20 mouse cellular contexts compared by ENCODE assay signal in the genomic region with DNA sequence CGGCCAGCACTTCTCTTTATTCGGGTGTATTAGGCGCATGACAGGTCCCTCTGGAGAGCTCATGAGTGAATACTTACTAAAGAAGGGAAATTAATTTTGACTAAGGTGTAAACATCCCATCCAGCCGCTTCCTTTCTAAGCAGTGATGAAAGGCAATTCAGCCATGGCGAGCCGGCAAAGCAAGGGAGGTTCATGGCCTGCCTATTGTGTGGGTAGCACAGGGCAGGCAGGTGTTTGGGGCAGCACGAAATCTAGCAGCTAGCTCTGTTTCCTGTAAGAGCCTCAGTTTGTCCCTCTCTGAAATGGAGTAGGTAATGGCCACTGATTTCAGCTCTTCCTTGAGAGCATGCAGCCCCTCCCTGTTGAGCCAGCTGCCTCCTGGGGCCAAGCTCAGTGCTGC. TPM values are rescaled to one million over a fixed set of nuclear protein-coding genes. Genes with fewer than 3 reads are reported as not detected.
DNase-seq lines count a peak whose midpoint lies in the region; ATAC-seq and TF ChIP-seq lines count a peak whose summit lies in the region.
"Had no signal": no experiment of that assay in that cellular context is flagged by ENCODE, and none has a peak within 500 bp of the region (broad histone marks: within the 10 kb centered on the region; RNA-seq: fewer than 3 reads in every experiment).

No protein-coding gene starts in this region.

- DNase-seq in heart, postnatal 4 days: no peak
- no peak for DNase-seq in kidney, adult 2 months
- no peak for DNase-seq in kidney, postnatal 36 days
- no peak for DNase-seq in midbrain, embryonic 10.5 days (ENCODE audit: low spot score)
- DNase-seq in embryonic facial prominence, embryonic 14.5 days (ENCODE audit: low spot score): no peak
- DNase-seq in adrenal gland, postnatal 4 days (ENCODE audit: low spot score in 2 of 2): no peak
- DNase-seq: cerebellum, adult 8-10 months; gastrocnemius, postnatal 36 days; lung, postnatal 14 days; right cerebral cortex, adult 18-20 months; thymus, adult 2 months had no signal

- no peaks in the 10 kb centered on the region for H3K27me3 ChIP-seq in heart, embryonic 11.5 days (ENCODE audit: control insufficient read depth, insufficient read depth, low read length)
- no peaks in the 10 kb centered on the region for H3K27me3 ChIP-seq in kidney, adult 2 months (replicated peaks; ENCODE audit: control insufficient read depth, insufficient read depth, low read length)
- peaks cover 32% of the 10 kb centered on the region for H3K27me3 ChIP-seq in midbrain, embryonic 10.5 days (ENCODE audit: low read depth, poor library complexity, severe bottlenecking)
- 0 out of 2 replicates have a peak, but pooled peaks cover 2% of the 10 kb centered on the region for H3K27me3 ChIP-seq in midbrain, embryonic 15.5 days (replicated peaks)
- no peaks in the 10 kb centered on the region for H3K27me3 ChIP-seq in embryonic facial prominence, embryonic 14.5 days (replicated peaks; ENCODE audit: control insufficient read depth, insufficient read depth, low read length)
- H3K27me3 ChIP-seq: neural tube, embryonic 12.5 days had no signal

- no peak overlapping the region for H3K27ac ChIP-seq in heart, embryonic 11.5 days (ENCODE audit: low read depth, low read length)
- peak overlapping the region; percentile 39; the same call in 1 of the 2 replicates for H3K27ac ChIP-seq in kidney, adult 2 months (ENCODE audit: insufficient read depth, low read depth, low read length)
- peak overlapping the region; percentile 6; the same call in 1 of the 2 replicates for H3K27ac ChIP-seq in midbrain, embryonic 10.5 days (replicated peaks)
- H3K27ac ChIP-seq in midbrain, embryonic 15.5 days: no peak overlapping the region
- no peak overlapping the region for H3K27ac ChIP-seq in embryonic facial prominence, embryonic 14.5 days (replicated peaks; ENCODE audit: low read depth, low read length)
- H3K27ac ChIP-seq: midbrain, embryonic 12.5 days; neural tube, embryonic 12.5 days had no signal

- ATAC-seq in heart, embryonic 11.5 days (replicated peaks; ENCODE audit: insufficient number of reproducible peaks, low FRiP score, low TSS enrichment): no peak
- no peak for ATAC-seq in midbrain, embryonic 15.5 days (replicated peaks)
- ATAC-seq in embryonic facial prominence, embryonic 14.5 days (ENCODE audit: low read depth): no peak

- no peak overlapping the region for H3K9ac ChIP-seq in heart, embryonic 11.5 days (ENCODE audit: low read depth, low read length)
- no peak overlapping the region for H3K9ac ChIP-seq in midbrain, embryonic 15.5 days
- H3K9ac ChIP-seq in embryonic facial prominence, embryonic 14.5 days (ENCODE audit: low read depth, low read length): no peak overlapping the region
- H3K9ac ChIP-seq: limb, embryonic 15.5 days; midbrain, embryonic 12.5 days; neural tube, embryonic 12.5 days had no signal

- H3K9me3 ChIP-seq in heart, embryonic 11.5 days (replicated peaks; ENCODE audit: control insufficient read depth, low read length): no peaks in the 10 kb centered on the region
- H3K9me3 ChIP-seq in midbrain, embryonic 10.5 days (replicated peaks): no peaks in the 10 kb centered on the region
- H3K9me3 ChIP-seq in midbrain, embryonic 15.5 days: no peaks in the 10 kb centered on the region
- no peaks in the 10 kb centered on the region for H3K9me3 ChIP-seq in embryonic facial prominence, embryonic 14.5 days (ENCODE audit: control insufficient read depth, low read length)
- H3K9me3 ChIP-seq: limb, embryonic 15.5 days; midbrain, embryonic 12.5 days; neural tube, embryonic 12.5 days had no signal

- no peak overlapping the region for H3K4me3 ChIP-seq in heart, embryonic 11.5 days (ENCODE audit: low read depth, low read length)
- no peak overlapping the region for H3K4me3 ChIP-seq in kidney, adult 2 months (ENCODE audit: insufficient read depth, low read depth, low read length)
- no peak overlapping the region for H3K4me3 ChIP-seq in midbrain, embryonic 10.5 days
- no peak overlapping the region for H3K4me3 ChIP-seq in midbrain, embryonic 15.5 days
- H3K4me3 ChIP-seq in embryonic facial prominence, embryonic 14.5 days (ENCODE audit: low read depth, low read length): no peak overlapping the region
- H3K4me3 ChIP-seq: limb, embryonic 15.5 days; midbrain, embryonic 12.5 days; neural tube, embryonic 12.5 days had no signal

- H3K4me1 ChIP-seq in heart, embryonic 11.5 days (ENCODE audit: control insufficient read depth, insufficient read depth, low read length): peaks cover 51% of the 10 kb centered on the region
- peaks cover 4% of the 10 kb centered on the region; the same call in 1 of the 2 replicates for H3K4me1 ChIP-seq in kidney, adult 2 months (ENCODE audit: control insufficient read depth, insufficient read depth, low read length)
- H3K4me1 ChIP-seq in midbrain, embryonic 10.5 days: peaks cover 52% of the 10 kb centered on the region
- H3K4me1 ChIP-seq in midbrain, embryonic 15.5 days: peaks cover 22% of the 10 kb centered on the region
- peaks cover 39% of the 10 kb centered on the region for H3K4me1 ChIP-seq in embryonic facial prominence, embryonic 14.5 days (ENCODE audit: control insufficient read depth, insufficient read depth, low read length)

- 70% methylated on average over 7 of the region's 7 CpGs for WGBS in heart, embryonic 11.5 days (ENCODE audit: insufficient replicate concordance)
- WGBS in kidney, adult 2 months: 57% methylated on average over 7 of the region's 7 CpGs
- WGBS in midbrain, embryonic 10.5 days: 84% methylated on average over 7 of the region's 7 CpGs
- WGBS in midbrain, embryonic 15.5 days: 63% methylated on average over 7 of the region's 7 CpGs
- 65% methylated on average over 7 of the region's 7 CpGs for WGBS in embryonic facial prominence, embryonic 14.5 days

- TF ChIP-seq CTCF in kidney, adult 2 months (conservative IDR thresholded peaks at IDR 0.05; ENCODE audit: insufficient read depth, insufficient read length, low read depth, low read length): no peak

- H3K36me3 ChIP-seq in heart, embryonic 11.5 days (ENCODE audit: control insufficient read depth, insufficient read depth, low read length): no peaks in the 10 kb centered on the region
- no peaks in the 10 kb centered on the region for H3K36me3 ChIP-seq in kidney, adult 2 months (ENCODE audit: control insufficient read depth, insufficient read depth, low read length)
- no peaks in the 10 kb centered on the region for H3K36me3 ChIP-seq in midbrain, embryonic 10.5 days
- no peaks in the 10 kb centered on the region for H3K36me3 ChIP-seq in midbrain, embryonic 15.5 days (replicated peaks)
- 0 out of 2 replicates have a peak, but pooled peaks cover 5% of the 10 kb centered on the region for H3K36me3 ChIP-seq in embryonic facial prominence, embryonic 14.5 days (ENCODE audit: control insufficient read depth, insufficient read depth, low read length)
- H3K36me3 ChIP-seq: midbrain, embryonic 12.5 days; neural tube, embryonic 12.5 days had no signal

- TF ChIP-seq POLR2A in kidney, adult 2 months (IDR thresholded peaks at IDR 0.05; ENCODE audit: low read depth, low read length): no peak

- H3K4me2 ChIP-seq in heart, embryonic 11.5 days: peak overlapping the region; percentile 89; the same call in 1 of the 2 replicates
- H3K4me2 ChIP-seq in midbrain, embryonic 15.5 days: no peak overlapping the region
- 0 out of 2 replicates have a peak overlapping the region, but pooled peaks have one; percentile 5 for H3K4me2 ChIP-seq in embryonic facial prominence, embryonic 14.5 days (ENCODE audit: low read depth, low read length)
- H3K4me2 ChIP-seq: limb, embryonic 15.5 days; midbrain, embryonic 12.5 days had no signal

RNA-seq across cellular contexts. Expression of gene Plxnd1, which starts 10.2 kb away (rescaled TPM):
- polyA plus RNA-seq in heart, embryonic 11.5 days (2014; fragmentation: Nextera tagmentation; extraction: Ambion mirVana): 56.1 and 60.0 TPM in 2 replicates
- 100 to 1,000 TPM; 191 to 208 TPM for total RNA-seq in heart, postnatal 4 days (2021)
- 54.2 and 60.2 TPM in 2 replicates for polyA plus RNA-seq in kidney, adult 2 months (2012; rRNA removed)
- polyA plus RNA-seq in midbrain, embryonic 10.5 days (2016; fragmentation: Nextera tagmentation; extraction: Ambion mirVana): 18.1 and 18.9 TPM in 2 replicates
- 8.0 and 8.3 TPM in 2 replicates for polyA plus RNA-seq in midbrain, embryonic 15.5 days (2015; fragmentation: Nextera tagmentation; extraction: Ambion mirVana)
- 45.5 and 46.9 TPM in 2 replicates for polyA plus RNA-seq in embryonic facial prominence, embryonic 14.5 days (2014; fragmentation: Nextera tagmentation; extraction: Ambion mirVana)
- total RNA-seq in adrenal gland, postnatal 4 days (2021): 100 to 1,000 TPM; 237 to 271 TPM

RNA-seq across cellular contexts. Expression of gene H1foo, which starts 39.8 kb away (rescaled TPM):
- polyA plus RNA-seq in heart, embryonic 11.5 days (2014; fragmentation: Nextera tagmentation; extraction: Ambion mirVana): not detected in 2 replicates
- total RNA-seq in heart, postnatal 4 days (2021): not detected
- not detected in 2 replicates for polyA plus RNA-seq in kidney, adult 2 months (2012; rRNA removed)
- polyA plus RNA-seq in midbrain, embryonic 10.5 days (2016; fragmentation: Nextera tagmentation; extraction: Ambion mirVana): not detected in 2 replicates
- polyA plus RNA-seq in midbrain, embryonic 15.5 days (2015; fragmentation: Nextera tagmentation; extraction: Ambion mirVana): not detected in 2 replicates
- polyA plus RNA-seq in embryonic facial prominence, embryonic 14.5 days (2014; fragmentation: Nextera tagmentation; extraction: Ambion mirVana): not detected in 2 replicates
- not detected for total RNA-seq in adrenal gland, postnatal 4 days (2021)
- total RNA-seq: gastrocnemius, postnatal 36 days; layer of hippocampus, adult 18-20 months; left cerebral cortex, adult 18-20 months had no signal
- polyA plus RNA-seq: brain, embryonic 14.5 days; limb, embryonic 15.5 days; midbrain, embryonic 12.5 days; neural tube, embryonic 12.5 days; spleen, adult 2 months had no signal

RNA-seq across cellular contexts. Expression of gene Rho, which starts 53.0 kb away (rescaled TPM):
- 0.04 and 0.16 TPM in 2 replicates for polyA plus RNA-seq in heart, embryonic 11.5 days (2014; fragmentation: Nextera tagmentation; extraction: Ambion mirVana)
- total RNA-seq in heart, postnatal 4 days (2021): under 1 TPM; 0.24 to 0.34 TPM
- 0.66 and 0.96 TPM in 2 replicates for polyA plus RNA-seq in kidney, adult 2 months (2012; rRNA removed)
- 0.17 and 0.20 TPM in 2 replicates for polyA plus RNA-seq in midbrain, embryonic 10.5 days (2016; fragmentation: Nextera tagmentation; extraction: Ambion mirVana)
- 0.18 and 0.49 TPM in 2 replicates for polyA plus RNA-seq in midbrain, embryonic 15.5 days (2015; fragmentation: Nextera tagmentation; extraction: Ambion mirVana)
- polyA plus RNA-seq in embryonic facial prominence, embryonic 14.5 days (2014; fragmentation: Nextera tagmentation; extraction: Ambion mirVana): 0.51 and 1.0 TPM in 2 replicates
- 1 to 10 TPM in 1 of 2 experiments, under 1 TPM in 1; 0.70 to 1.1 TPM for total RNA-seq in adrenal gland, postnatal 4 days (2021)
- total RNA-seq: gastrocnemius, postnatal 36 days had no signal
- polyA plus RNA-seq: midbrain, embryonic 12.5 days had no signal

Comparison
In these comparisons a context has a peak if more than half of its experiments do, and no peak if none do; other contexts are left out.
1. H3K27ac ChIP-seq: peak in kidney, adult 2 months (single experiment) and midbrain, embryonic 10.5 days (single experiment); none in heart, embryonic 11.5 days (single experiment), midbrain, embryonic 15.5 days (single experiment) and embryonic facial prominence, embryonic 14.5 days (single experiment).